ENCODE assay signal across 9 mouse cellular contexts in genomic region chr17:31074666-31075065, GRCm38 (mm10). TPM values are rescaled to one million over a fixed set of nuclear protein-coding genes. Genes with fewer than 3 reads are reported as not detected.
DNase-seq lines count a peak whose midpoint lies in the region; ATAC-seq and TF ChIP-seq lines count a peak whose summit lies in the region.
"Had no signal": no experiment of that assay in that cellular context is flagged by ENCODE, and none has a peak within 500 bp of the region (broad histone marks: within the 10 kb centered on the region; RNA-seq: fewer than 3 reads in every experiment).

No protein-coding gene starts in this region.

- peak overlapping the region; percentile 63 for H3K4me3 ChIP-seq in erythroblast, embryonic 14.5 days (replicated peaks)
- H3K4me3 ChIP-seq in spleen, adult 2 months (ENCODE audit: extremely low read depth, insufficient read depth, insufficient read length), result no peak overlapping the region
- no peak overlapping the region for H3K4me3 ChIP-seq in liver, embryonic 11.5 days (ENCODE audit: low read depth, low read length)
- H3K4me3 ChIP-seq: hindbrain, embryonic 15.5 days had no signal

- WGBS in spleen, adult 2 months, result 9% methylated on average over 3 of the region's 3 CpGs
- 43% methylated on average over 3 of the region's 3 CpGs for WGBS in liver, embryonic 11.5 days

- no peaks in the 10 kb centered on the region for H3K9me3 ChIP-seq in erythroblast, embryonic 14.5 days (ENCODE audit: control insufficient read depth, low read length)
- no peaks in the 10 kb centered on the region for H3K9me3 ChIP-seq in liver, embryonic 11.5 days (ENCODE audit: control insufficient read depth, low read length)
- H3K9me3 ChIP-seq: hindbrain, embryonic 15.5 days had no signal

- no peaks in the 10 kb centered on the region for H3K27me3 ChIP-seq in erythroblast, embryonic 14.5 days (ENCODE audit: control insufficient read depth)
- H3K27me3 ChIP-seq in spleen, adult 2 months (ENCODE audit: control insufficient read depth, insufficient read depth, low read length), result no peaks in the 10 kb centered on the region
- no peaks in the 10 kb centered on the region for H3K27me3 ChIP-seq in liver, embryonic 11.5 days (replicated peaks; ENCODE audit: control insufficient read depth, insufficient read depth, low read length)
- H3K27me3 ChIP-seq: hindbrain, embryonic 15.5 days had no signal

- ATAC-seq in erythroblast, adult 5-6 weeks (replicated peaks; ENCODE audit: low FRiP score, poor library complexity, severe bottlenecking), result no peak
- no peak for ATAC-seq in liver, embryonic 11.5 days (replicated peaks; ENCODE audit: low FRiP score)

- H3K4me2 ChIP-seq in liver, embryonic 11.5 days, result peak overlapping the region; percentile 58; the same call in 1 of the 2 replicates

- H3K27ac ChIP-seq in spleen, adult 2 months (ENCODE audit: insufficient read depth, low read length), result peak overlapping the region; percentile 61
- H3K27ac ChIP-seq in liver, embryonic 11.5 days (ENCODE audit: low read depth, low read length), result no peak overlapping the region

- H3K9ac ChIP-seq in liver, embryonic 11.5 days (ENCODE audit: low read depth, low read length), result no peak overlapping the region
- H3K9ac ChIP-seq: hindbrain, embryonic 15.5 days had no signal

- no peak for TF ChIP-seq CTCF in spleen, adult 2 months (IDR thresholded peaks at IDR 0.05; ENCODE audit: extremely low read depth, insufficient read depth, insufficient read length, insufficient replicate concordance)

- TF ChIP-seq POLR2A in spleen, adult 2 months (IDR thresholded peaks at IDR 0.05; ENCODE audit: low read depth, low read length), result no peak

- H3K36me3 ChIP-seq in erythroblast, embryonic 14.5 days (ENCODE audit: control insufficient read depth), result no peaks in the 10 kb centered on the region
- no peaks in the 10 kb centered on the region for H3K36me3 ChIP-seq in spleen, adult 2 months (ENCODE audit: control insufficient read depth, insufficient read depth, low read length)
- H3K36me3 ChIP-seq in liver, embryonic 11.5 days (ENCODE audit: control insufficient read depth, insufficient read depth, low read length), result no peaks in the 10 kb centered on the region
- H3K36me3 ChIP-seq: hindbrain, embryonic 15.5 days had no signal

- peaks cover 83% of the 10 kb centered on the region for H3K4me1 ChIP-seq in erythroblast, embryonic 14.5 days (ENCODE audit: control insufficient read depth)
- peaks cover 75% of the 10 kb centered on the region for H3K4me1 ChIP-seq in spleen, adult 2 months (ENCODE audit: control insufficient read depth, insufficient read depth, insufficient read length)
- peaks cover 57% of the 10 kb centered on the region for H3K4me1 ChIP-seq in liver, embryonic 11.5 days (replicated peaks; ENCODE audit: control insufficient read depth, insufficient read depth, low read length)

- DNase-seq in spleen, adult 2 months (ENCODE audit: low read depth in 1 of 2, low spot score in 2 of 2), result peak in 1 of 2 experiments; percentile 69
- DNase-seq in spleen, postnatal 4 days (ENCODE audit: low spot score in 2 of 2), result no peak
- no peak for DNase-seq in liver, embryonic 11.5 days (ENCODE audit: low spot score)
- peak; percentile 55 for DNase-seq in thymus, postnatal 25 days
- DNase-seq in urinary bladder, postnatal 10 days (ENCODE audit: low spot score), result no peak
- DNase-seq in right cerebral cortex, adult 2 months (ENCODE audit: low spot score in 2 of 2), result no peak

RNA-seq across cellular contexts. Expression of gene Abcg1, which starts 17.2 kb away (rescaled TPM):
- 0.05 and 0.09 TPM in 2 replicates for polyA plus RNA-seq in erythroblast, embryonic 14.5 days (2012)
- total RNA-seq in erythroblast, adult 5-6 weeks (2015; ENCODE audit: low replicate concordance), result 2.9 and 3.1 TPM in 2 replicates
- total RNA-seq in erythroblast, adult 5-6 weeks (2017; ENCODE audit: low replicate concordance), result 3.3 and 5.5 TPM in 2 replicates
- 29.0 and 33.1 TPM in 2 replicates for polyA plus RNA-seq in spleen, adult 2 months (2012; rRNA removed)
- polyA plus RNA-seq in liver, embryonic 11.5 days (2014; fragmentation: Nextera tagmentation; extraction: Ambion mirVana), result 6.5 and 6.7 TPM in 2 replicates

RNA-seq across cellular contexts. Expression of gene Tff3, which starts 54.8 kb away (rescaled TPM):
- polyA plus RNA-seq in erythroblast, embryonic 14.5 days (2012), result not detected in 2 replicates
- not detected in 2 replicates for total RNA-seq in erythroblast, adult 5-6 weeks (2015; ENCODE audit: low replicate concordance)
- not detected in 2 replicates for total RNA-seq in erythroblast, adult 5-6 weeks (2017; ENCODE audit: low replicate concordance)
- not detected in 2 replicates for polyA plus RNA-seq in spleen, adult 2 months (2012; rRNA removed)
- polyA plus RNA-seq in liver, embryonic 11.5 days (2014; fragmentation: Nextera tagmentation; extraction: Ambion mirVana), result 2.1 and 2.5 TPM in 2 replicates
